Mouse (Mus musculus) adrenal gland, postnatal 0 days (tissue): ENCODE data around the gene Kif24. TPM values are rescaled to one million over a fixed set of nuclear protein-coding genes. Genes with fewer than 3 reads are reported as not detected.

Experiments used
- polyA plus RNA-seq: library from polyadenylated mRNA; unstranded; fragments of >200 nt; fragmentation: Nextera tagmentation; extraction: Ambion mirVana; gene quantifications from 2 replicates; pipeline ENCODE4 v1.2.1, GENCODE M21; 2015

Gene Kif24
- polyA plus RNA-seq, result 1.8 TPM in 2 replicates

DNA sequence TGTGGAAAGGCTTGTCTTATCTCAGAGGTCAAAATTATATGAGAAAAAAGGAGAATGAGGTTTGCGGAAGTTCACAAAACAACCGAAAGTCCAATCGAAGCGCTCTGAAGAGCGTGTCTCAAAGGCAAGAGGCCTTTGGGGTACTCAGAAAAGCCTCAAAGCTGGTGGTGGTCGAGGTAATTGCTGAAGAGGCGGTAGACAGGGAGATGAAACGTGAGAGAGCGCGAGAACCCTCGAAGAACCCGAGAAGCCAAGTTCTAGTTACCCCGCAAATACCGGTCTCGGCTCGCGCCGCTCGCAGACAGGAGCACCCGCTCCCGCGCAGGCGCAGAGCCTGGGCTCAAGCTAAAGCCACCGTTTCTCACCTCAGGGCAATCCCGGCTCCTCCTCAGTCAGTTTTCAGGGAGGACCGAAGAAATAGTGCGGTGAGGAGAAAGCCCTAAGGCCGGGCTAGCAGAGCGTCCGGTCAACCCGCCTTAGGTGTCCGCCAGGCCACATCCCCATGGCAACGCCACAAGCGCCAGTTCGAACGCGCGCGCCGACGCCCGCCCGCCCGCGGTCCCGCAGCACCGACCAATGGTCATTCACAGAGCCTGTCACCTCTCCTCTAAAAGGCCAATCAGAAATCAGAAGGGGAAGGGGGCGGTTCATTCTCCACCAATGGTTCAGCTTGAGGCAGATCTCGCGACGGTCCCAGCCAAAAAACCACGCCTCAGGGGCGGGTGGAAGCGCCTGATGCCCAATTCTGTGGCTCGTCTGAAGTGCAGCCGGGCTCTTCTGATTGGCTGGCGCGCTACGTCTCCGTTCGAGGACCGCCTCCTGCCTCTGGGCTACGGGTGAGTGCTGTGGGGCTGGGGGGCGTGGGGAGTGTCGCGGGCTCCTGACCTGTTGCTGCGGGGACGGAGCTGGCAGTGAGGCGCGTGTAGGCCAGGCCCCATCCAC lies at the start of gene Kif24, which contains the start of gene Nudt2:
Gene Kif24, minus strand, starts transcription at position 543 of the 942 bp plus-strand sequence.
Gene Nudt2, plus strand, starts transcription at position 807 of the 942 bp plus-strand sequence.

DNA sequence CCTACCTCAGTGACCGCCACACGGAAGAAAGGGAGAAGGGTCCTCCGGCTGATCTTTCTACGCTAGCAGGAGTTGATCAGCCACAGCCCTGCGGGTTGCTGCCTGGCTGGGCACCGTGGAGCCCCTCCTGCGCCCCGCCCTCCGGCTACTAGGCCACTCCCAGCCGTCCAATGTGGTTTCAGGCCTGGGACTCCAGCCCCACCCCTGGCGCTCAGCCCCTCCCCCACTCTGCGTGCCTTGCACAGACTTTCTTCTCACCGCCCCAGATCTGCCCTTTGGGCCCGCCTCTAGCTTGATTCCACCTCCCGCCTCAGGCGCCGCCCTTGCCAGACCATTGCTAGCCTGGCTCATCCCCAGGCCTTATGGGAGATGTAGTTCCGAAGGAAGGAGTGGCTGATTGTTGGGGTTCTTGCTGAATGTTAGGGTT lies 38.3 kb upstream of the Kif24 start, which contains the start of gene AI464131:
Gene AI464131, minus strand, starts transcription at position 91 of the 427 bp plus-strand sequence.

DNA sequence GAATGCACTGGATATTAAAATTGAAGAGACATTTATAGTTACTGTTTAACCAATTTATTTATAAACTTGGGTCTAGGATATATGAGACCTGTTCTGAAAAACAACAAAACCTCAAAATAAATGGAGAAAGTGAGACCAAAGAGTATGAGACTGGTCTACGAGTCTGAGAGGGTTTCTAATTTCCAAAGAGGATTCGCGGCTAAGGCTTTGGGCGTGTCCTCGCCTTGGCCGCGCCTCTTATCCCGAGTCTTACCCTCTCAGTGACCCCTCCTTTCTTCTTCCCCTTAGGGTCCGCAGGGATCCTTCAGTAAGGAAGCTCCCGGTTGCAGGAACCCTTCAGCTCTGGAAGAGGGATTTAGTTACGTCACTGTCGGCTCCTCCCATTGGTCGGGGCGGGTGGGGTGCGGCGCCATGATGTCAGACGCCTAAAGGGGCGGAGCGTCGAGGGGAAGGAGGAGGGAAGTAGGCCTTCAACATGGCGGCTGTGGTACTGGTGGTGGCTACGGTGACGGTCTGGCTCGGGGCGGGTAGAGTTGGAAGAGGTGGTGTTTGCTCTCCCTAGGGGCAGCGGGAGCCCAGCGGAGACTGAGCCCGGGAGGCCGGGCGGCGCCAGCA lies 116.0 kb downstream of the Kif24 start, which contains the start of gene Ubap1:
Gene Ubap1, plus strand, starts transcription at position 413 of the 615 bp plus-strand sequence.

Other genes with a start within 250 kb of the Kif24 start
- 22.9 and 26.0 TPM in 2 replicates for gene Ubap2, start 189.7 kb downstream of the Kif24 start, polyA plus RNA-seq
- gene Dcaf12, start 150.0 kb downstream of the Kif24 start, polyA plus RNA-seq, result 33.2 and 47.8 TPM in 2 replicates
- gene Ubap1, start 115.9 kb downstream of the Kif24 start, polyA plus RNA-seq, result 37.6 and 52.5 TPM in 2 replicates
- 74.3 and 75.2 TPM in 2 replicates for gene Nudt2, start 264 bp upstream of the Kif24 start, polyA plus RNA-seq
- 4.2 and 6.0 TPM in 2 replicates for gene AI464131, start 38.2 kb upstream of the Kif24 start, polyA plus RNA-seq
- 0.41 and 1.2 TPM in 2 replicates for gene 1110017D15Rik, start 52.4 kb upstream of the Kif24 start, polyA plus RNA-seq
- 3.8 and 6.3 TPM in 2 replicates for gene Fam219a, start 104.7 kb upstream of the Kif24 start, polyA plus RNA-seq
- gene Dnaic1, start 104.9 kb upstream of the Kif24 start, polyA plus RNA-seq, result 0.76 and 1.5 TPM in 2 replicates
- gene Enho, start 175.4 kb upstream of the Kif24 start, polyA plus RNA-seq, result 14.2 and 24.3 TPM in 2 replicates
- gene Cntfr, start 232.2 kb upstream of the Kif24 start, polyA plus RNA-seq, result 10.2 and 20.2 TPM in 2 replicates
- 170 and 228 TPM in 2 replicates for gene Il11ra1, start 235.1 kb upstream of the Kif24 start, polyA plus RNA-seq
- gene Rpp25l, start 248.6 kb upstream of the Kif24 start, polyA plus RNA-seq, result 43.9 and 57.0 TPM in 2 replicates